Mouse (Mus musculus) heart, embryonic 16.5 days (tissue): ENCODE measurements around the gene Ncapd2. TPM values are rescaled to one million over a fixed set of nuclear protein-coding genes. Genes with fewer than 3 reads are reported as not detected.
"Not testable (repeated sequence)": the region's sequence is repeated elsewhere in the genome, so short reads cannot be mapped to it uniquely, and the experiment has no call there.

Experiments used
- ATAC-seq: fragments of 200-750 bp; cut with Nextera tagmentation; replicated peaks from 2 replicates; pipeline ENCODE4 v1.8.0; 2017; ENCODE audit warnings: moderate number of reproducible peaks; ENCODE audit not compliant: insufficient read depth, low FRiP score; ENCODE audit errors: extremely low read depth
- H3K27ac ChIP-seq: fragments of 300-500 bp; sonication (generic); 2 replicates; pipeline ENCODE4 v1.5.1; 2014; ENCODE audit warnings: mild to moderate bottlenecking, low read length, control low read depth, moderate library complexity
- H3K27me3 ChIP-seq: fragments of 300-500 bp; sonication (generic); 2 replicates; pipeline ENCODE4 v1.6.1; 2014; ENCODE audit warnings: low read length, mixed read lengths; ENCODE audit not compliant: control insufficient read depth, insufficient read depth
- H3K36me3 ChIP-seq: fragments of 300-500 bp; sonication (generic); 2 replicates; pipeline ENCODE4 v1.6.1; 2014; ENCODE audit not compliant: control insufficient read depth, insufficient read depth
- H3K4me1 ChIP-seq: fragments of 300-500 bp; sonication (generic); 2 replicates; pipeline ENCODE4 v1.6.1; 2014; ENCODE audit warnings: low read length, mixed read lengths; ENCODE audit not compliant: control insufficient read depth, insufficient read depth
- H3K4me2 ChIP-seq: fragments of 300-500 bp; sonication (generic); 2 replicates; pipeline ENCODE4 v1.6.1; 2014; ENCODE audit warnings: low read depth, mild to moderate bottlenecking, control low read depth, low read length
- H3K4me3 ChIP-seq: fragments of 300-500 bp; sonication (generic); 2 replicates; pipeline ENCODE4 v1.5.1; 2014; ENCODE audit warnings: mild to moderate bottlenecking, control low read depth, low read length
- H3K9ac ChIP-seq: fragments of 300-500 bp; sonication (generic); 2 replicates; pipeline ENCODE4 v1.6.1; 2014; ENCODE audit warnings: low read length, control low read depth
- H3K9me3 ChIP-seq: fragments of 300-500 bp; sonication (generic); replicated peaks from 2 replicates; pipeline ENCODE4 v1.6.1; 2016; ENCODE audit warnings: low read length; ENCODE audit not compliant: control insufficient read depth
- WGBS: fragments of 180-500 bp; shearing (Covaris S2); extraction: QIAGEN DNeasy Blood & Tissue Kit; methylation state at CpG from one replicate; pipeline ENCODE4 v1.1.7; 2014; 5-methylcytosine and 5-hydroxymethylcytosine counted together
- polyA plus RNA-seq: library from polyadenylated mRNA; unstranded; fragments of >200 nt; fragmentation: Nextera tagmentation; extraction: Ambion mirVana; gene quantifications from 2 replicates; pipeline ENCODE4 v1.2.1, GENCODE M21; 2015

Gene Ncapd2
- polyA plus RNA-seq, 1 experiment from 2014 or later, result 99.3 TPM

GRCm38 (mm10) chr6:125164672-125165327, 26.7 kb downstream of the Ncapd2 start:
- H3K27me3 ChIP-seq, result no peaks in the 10 kb centered on the region
- H3K9me3 ChIP-seq, result no peaks in the 10 kb centered on the region
- peak overlapping the region; percentile 90 for H3K4me3 ChIP-seq
- H3K27ac ChIP-seq, result peak overlapping the region; percentile 98
- H3K36me3 ChIP-seq, result peaks cover 31% of the 10 kb centered on the region
- H3K4me2 ChIP-seq, result peak overlapping the region; percentile 76
- ATAC-seq, result peak; percentile 2; the same call in 1 of the 2 replicates
- WGBS, result under 1% methylated on average over 39 of the region's 39 CpGs
- H3K9ac ChIP-seq, result peak overlapping the region; percentile 99
- H3K4me1 ChIP-seq, result peaks cover 33% of the 10 kb centered on the region

GRCm38 (mm10) chr6:125163801-125164657, 27.5 kb downstream of the Ncapd2 start:
- Histone ChIP-seq H3K4me3 (peak overlapping the region; percentile 90), H3K9ac (peak overlapping the region; percentile 99), H3K4me2 (peak overlapping the region; percentile 76), H3K36me3 (peaks cover 31% of the 10 kb centered on the region), H3K27me3 (no peaks in the 10 kb centered on the region), H3K27ac (peak overlapping the region; percentile 98), H3K4me1 (peaks cover 33% of the 10 kb centered on the region), H3K9me3 (no peaks in the 10 kb centered on the region)
- WGBS, result 3% methylated on average over 20 of the region's 20 CpGs
- no peak for ATAC-seq

- H3K9me3 ChIP-seq, H3K27me3 ChIP-seq, ATAC-seq: not testable (repeated sequence)
- H3K27ac ChIP-seq, result peak overlapping the region; percentile 67
- 31% methylated on average over 11 of the region's 16 CpGs for WGBS
- peaks cover 30% of the 10 kb centered on the region for H3K4me1 ChIP-seq
- peak overlapping the region; percentile 76 for H3K4me2 ChIP-seq
- peak overlapping the region; percentile 90 for H3K4me3 ChIP-seq
- H3K36me3 ChIP-seq, result peaks cover 26% of the 10 kb centered on the region
- H3K9ac ChIP-seq, result peak overlapping the region; percentile 65
Measured at GRCm38 (mm10) chr6:125162615-125163305, 28.7 kb downstream of the Ncapd2 start.

GRCm38 (mm10) chr6:125161971-125162370, 29.5 kb downstream of the Ncapd2 start:
- not testable (repeated sequence) for H3K9ac ChIP-seq, ATAC-seq, H3K27me3 ChIP-seq, H3K9me3 ChIP-seq
- Histone ChIP-seq H3K4me2 (peak overlapping the region; percentile 76), H3K27ac (peak overlapping the region; percentile 85), H3K36me3 (peaks cover 31% of the 10 kb centered on the region), H3K4me1 (peaks cover 22% of the 10 kb centered on the region), H3K4me3 (peak overlapping the region; percentile 90)
- 17% methylated on average over 3 of the region's 5 CpGs for WGBS

GRCm38 (mm10) chr6:125160854-125161760, 30.4 kb downstream of the Ncapd2 start:
- 0 out of 2 replicates have a peak, but pooled peaks have one; percentile 4 for ATAC-seq
- WGBS, result 17% methylated on average over 22 of the region's 22 CpGs
- peak overlapping the region; percentile 60 for H3K9ac ChIP-seq
- peak overlapping the region; percentile 85 for H3K27ac ChIP-seq
- no peaks in the 10 kb centered on the region for H3K27me3 ChIP-seq
- peaks cover 31% of the 10 kb centered on the region for H3K36me3 ChIP-seq
- H3K4me2 ChIP-seq, result peak overlapping the region; percentile 76
- peaks cover 17% of the 10 kb centered on the region for H3K4me1 ChIP-seq
- H3K4me3 ChIP-seq, result peak overlapping the region; percentile 90
- no peaks in the 10 kb centered on the region for H3K9me3 ChIP-seq

- Histone ChIP-seq H3K4me1 (peaks cover 17% of the 10 kb centered on the region), H3K4me2 (no peak overlapping the region), H3K36me3 (peaks cover 31% of the 10 kb centered on the region), H3K9ac (peak overlapping the region; percentile 60), H3K4me3 (no peak overlapping the region), H3K9me3 (no peaks in the 10 kb centered on the region), H3K27ac (peak overlapping the region; percentile 85), H3K27me3 (no peaks in the 10 kb centered on the region)
- ATAC-seq, result no peak
- WGBS, result 42% methylated on average over 10 of the region's 10 CpGs
Measured at GRCm38 (mm10) chr6:125160558-125160853, 31.0 kb downstream of the Ncapd2 start.

- Histone ChIP-seq H3K27ac (peak overlapping the region; percentile 85), H3K4me1 (peaks cover 17% of the 10 kb centered on the region), H3K36me3 (peaks cover 31% of the 10 kb centered on the region), H3K9me3 (no peaks in the 10 kb centered on the region), H3K4me2 (no peak overlapping the region), H3K9ac (peak overlapping the region; percentile 60), H3K4me3 (no peak overlapping the region), H3K27me3 (no peaks in the 10 kb centered on the region)
- ATAC-seq, result no peak
- WGBS, result 77% methylated on average over 7 of the region's 7 CpGs
Measured at GRCm38 (mm10) chr6:125159773-125160557, 31.5 kb downstream of the Ncapd2 start.
